Mouse (Mus musculus) midbrain, embryonic 13.5 days (tissue): ENCODE data around the gene Rpl41. TPM values are rescaled to one million over a fixed set of nuclear protein-coding genes. Genes with fewer than 3 reads are reported as not detected.

Experiments used
- ATAC-seq: fragments of 200-750 bp; cut with Nextera tagmentation; 2 replicates; pipeline ENCODE4 v1.8.0; 2017; ENCODE audit warnings: mild to moderate bottlenecking, moderate TSS enrichment, moderate library complexity
- H3K27ac ChIP-seq: fragments of 300-500 bp; sonication (generic); 2 replicates; pipeline ENCODE4 v1.5.1; 2015; ENCODE audit warnings: inconsistent platforms, mild to moderate bottlenecking, moderate library complexity
- H3K27me3 ChIP-seq: fragments of 300-500 bp; sonication (generic); 2 replicates; pipeline ENCODE4 v1.6.1; 2015; ENCODE audit warnings: mild to moderate bottlenecking, inconsistent platforms
- H3K36me3 ChIP-seq: fragments of 300-500 bp; sonication (generic); 2 replicates; pipeline ENCODE4 v1.6.1; 2015; ENCODE audit warnings: mild to moderate bottlenecking, inconsistent platforms
- H3K4me1 ChIP-seq: fragments of 300-500 bp; sonication (generic); replicated peaks from 2 replicates; pipeline ENCODE4 v1.6.1; 2015; ENCODE audit warnings: inconsistent platforms
- H3K4me2 ChIP-seq: fragments of 300-500 bp; sonication (generic); replicated peaks from 2 replicates; pipeline ENCODE4 v1.6.1; 2015; ENCODE audit warnings: moderate library complexity, mild to moderate bottlenecking, inconsistent platforms
- H3K4me3 ChIP-seq: fragments of 300-500 bp; sonication (generic); replicated peaks from 2 replicates; pipeline ENCODE4 v1.5.1; 2015; ENCODE audit warnings: mild to moderate bottlenecking, inconsistent platforms
- H3K9ac ChIP-seq: fragments of 300-500 bp; sonication (generic); replicated peaks from 2 replicates; pipeline ENCODE4 v1.6.1; 2015; ENCODE audit warnings: mild to moderate bottlenecking, inconsistent platforms
- H3K9me3 ChIP-seq: fragments of 300-500 bp; sonication (generic); 2 replicates; pipeline ENCODE4 v1.6.1; 2016; ENCODE audit warnings: mild to moderate bottlenecking, inconsistent platforms
- WGBS: fragments of 180-500 bp; shearing (Covaris S2); methylation state at CpG from one replicate; pipeline ENCODE4 v1.1.7; 2015; 5-methylcytosine and 5-hydroxymethylcytosine counted together
- polyA plus RNA-seq: library from polyadenylated mRNA; unstranded; fragments of >200 nt; fragmentation: Nextera tagmentation; extraction: Ambion mirVana; gene quantifications from 2 replicates; pipeline ENCODE4 v1.2.1, GENCODE M21; 2015

Rpl41 gene
- 2,545 and 2,595 TPM in 2 replicates for polyA plus RNA-seq

DNA sequence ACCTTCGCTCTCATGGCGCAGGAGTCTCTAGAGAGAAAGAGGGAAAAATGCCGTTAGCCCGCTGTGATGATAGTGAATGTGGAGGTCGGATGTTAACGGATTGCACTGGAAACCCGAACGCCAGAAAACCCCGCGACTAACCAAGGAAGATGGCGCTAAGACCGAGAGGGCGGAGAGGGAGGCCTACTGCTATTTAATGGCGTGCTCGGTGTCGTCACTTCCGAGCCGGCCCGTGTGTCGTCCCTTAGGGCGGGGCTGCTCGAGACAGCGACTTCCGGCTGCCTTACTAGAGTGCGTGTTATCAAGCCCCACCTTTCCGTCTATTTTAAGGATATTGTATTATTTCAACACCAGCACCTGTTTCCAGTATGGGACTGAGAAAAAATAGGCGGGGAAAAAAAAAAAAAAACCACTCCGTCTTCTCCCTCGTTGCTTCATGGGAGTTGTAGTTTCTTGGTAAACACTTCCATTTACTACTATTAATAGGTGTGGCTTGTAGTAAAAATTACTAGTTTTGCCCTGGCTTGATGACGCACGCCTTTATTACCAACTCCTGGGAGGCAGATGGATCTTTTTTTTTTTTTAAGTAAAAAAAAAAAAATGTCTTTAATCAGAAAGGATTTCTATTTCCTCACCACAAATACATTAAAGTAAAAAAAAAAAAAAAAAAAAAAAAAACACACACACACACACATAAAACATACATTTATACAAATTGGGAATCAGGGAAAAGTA, at the start of gene Rpl41:
Gene Rpl41, minus strand, starts transcription at position 359 of the 735 bp plus-strand sequence.
- no peaks in the 10 kb centered on the region for H3K27me3 ChIP-seq
- peaks cover 16% of the 10 kb centered on the region for H3K4me1 ChIP-seq
- peak within 1 kb of the TSS; percentile 85 for H3K4me3 ChIP-seq
- peaks cover 17% of the 10 kb centered on the region for H3K36me3 ChIP-seq
- H3K4me2 ChIP-seq = peak within 1 kb of the TSS; percentile 78
- H3K27ac ChIP-seq = peak within 1 kb of the TSS; percentile 96
- ATAC-seq = peak; percentile 92
- under 1% methylated on average over 31 of the region's 31 CpGs for WGBS
- peak within 1 kb of the TSS; percentile 95 for H3K9ac ChIP-seq
- no peaks in the 10 kb centered on the region for H3K9me3 ChIP-seq

DNA sequence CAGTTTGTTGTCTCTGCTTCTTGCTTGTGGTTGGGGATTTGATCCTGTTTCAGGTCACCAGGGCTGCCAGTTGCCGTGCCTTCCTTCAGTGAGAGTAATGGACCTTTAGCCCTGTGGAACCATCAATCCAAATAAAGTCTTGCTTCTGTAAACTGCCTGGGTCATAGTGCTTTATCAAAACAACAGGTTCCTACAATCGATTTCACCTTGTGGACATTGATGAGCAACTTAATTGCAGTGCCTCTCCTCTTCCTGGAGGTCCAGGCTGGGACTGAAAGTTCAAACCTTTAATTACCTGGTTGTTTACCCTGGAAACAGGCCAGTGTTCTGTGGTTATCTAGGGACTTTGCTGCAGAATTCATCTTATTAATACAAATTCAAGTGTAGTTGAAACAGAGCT, 49.4 kb upstream of the Rpl41 start:
- no peak overlapping the region for H3K4me2 ChIP-seq
- no peak overlapping the region for H3K4me3 ChIP-seq
- no peak overlapping the region for H3K9ac ChIP-seq
- no peaks in the 10 kb centered on the region for H3K36me3 ChIP-seq
- H3K9me3 ChIP-seq = no peaks in the 10 kb centered on the region
- H3K27me3 ChIP-seq = 0 out of 2 replicates have a peak, but pooled peaks cover 5% of the 10 kb centered on the region
- WGBS = 80% methylated on average over 2 of the region's 2 CpGs
- ATAC-seq = no peak
- H3K4me1 ChIP-seq = no peaks in the 10 kb centered on the region
- no peak overlapping the region for H3K27ac ChIP-seq

DNA sequence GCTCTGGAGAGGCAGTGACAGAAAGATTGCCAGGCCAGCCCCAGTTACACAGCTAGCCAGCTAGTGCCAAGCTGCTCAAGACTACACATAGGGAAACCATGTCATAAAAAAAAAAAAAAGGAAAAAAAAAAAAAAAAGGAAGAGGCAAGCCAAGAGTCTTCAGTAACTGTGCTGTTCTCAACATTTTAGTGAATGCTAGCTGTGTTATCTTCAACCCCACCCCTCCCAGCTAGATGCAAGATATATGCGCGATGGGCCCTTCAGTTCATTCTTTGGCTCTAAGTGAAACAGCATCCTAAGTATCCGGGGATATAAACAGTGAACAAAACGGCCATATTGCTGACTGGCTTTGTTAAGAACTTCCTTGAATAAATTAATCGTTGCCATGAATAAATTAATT, 43.7 kb upstream of the Rpl41 start:
- no peaks in the 10 kb centered on the region for H3K9me3 ChIP-seq
- 68% methylated on average over 5 of the region's 5 CpGs for WGBS
- peaks cover 33% of the 10 kb centered on the region for H3K27me3 ChIP-seq
- ATAC-seq = no peak
- no peaks in the 10 kb centered on the region for H3K36me3 ChIP-seq
- no peak overlapping the region for H3K4me3 ChIP-seq
- no peak overlapping the region for H3K27ac ChIP-seq
- no peak overlapping the region for H3K4me2 ChIP-seq
- H3K4me1 ChIP-seq = peaks cover 18% of the 10 kb centered on the region
- H3K9ac ChIP-seq = no peak overlapping the region

DNA sequence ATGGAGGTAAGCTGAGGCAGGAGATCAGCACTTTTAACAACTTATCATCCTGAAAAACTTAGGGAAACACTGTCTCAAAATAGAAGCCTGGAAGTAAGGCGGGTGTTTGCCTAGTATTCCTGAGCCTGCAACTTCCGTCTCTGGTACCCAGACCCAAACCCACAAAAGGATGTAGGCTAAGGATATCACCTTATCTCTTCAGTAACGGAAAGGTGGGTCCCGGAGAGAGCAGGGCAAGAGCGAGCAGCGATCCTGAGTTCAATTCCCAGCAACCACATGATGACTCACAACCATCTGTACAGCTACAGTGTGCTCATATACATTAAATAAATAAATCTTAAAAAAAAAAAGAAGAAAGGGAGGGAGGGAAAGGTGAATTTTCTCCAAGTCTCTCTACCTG, 42.3 kb upstream of the Rpl41 start:
- H3K4me3 ChIP-seq = no peak overlapping the region
- peaks cover 46% of the 10 kb centered on the region for H3K27me3 ChIP-seq
- WGBS = 91% methylated on average over 6 of the region's 6 CpGs
- H3K9ac ChIP-seq = no peak overlapping the region
- no peak for ATAC-seq
- H3K4me2 ChIP-seq = no peak overlapping the region
- peaks cover 18% of the 10 kb centered on the region for H3K4me1 ChIP-seq
- H3K9me3 ChIP-seq = no peaks in the 10 kb centered on the region
- H3K27ac ChIP-seq = no peak overlapping the region
- H3K36me3 ChIP-seq = no peaks in the 10 kb centered on the region

DNA sequence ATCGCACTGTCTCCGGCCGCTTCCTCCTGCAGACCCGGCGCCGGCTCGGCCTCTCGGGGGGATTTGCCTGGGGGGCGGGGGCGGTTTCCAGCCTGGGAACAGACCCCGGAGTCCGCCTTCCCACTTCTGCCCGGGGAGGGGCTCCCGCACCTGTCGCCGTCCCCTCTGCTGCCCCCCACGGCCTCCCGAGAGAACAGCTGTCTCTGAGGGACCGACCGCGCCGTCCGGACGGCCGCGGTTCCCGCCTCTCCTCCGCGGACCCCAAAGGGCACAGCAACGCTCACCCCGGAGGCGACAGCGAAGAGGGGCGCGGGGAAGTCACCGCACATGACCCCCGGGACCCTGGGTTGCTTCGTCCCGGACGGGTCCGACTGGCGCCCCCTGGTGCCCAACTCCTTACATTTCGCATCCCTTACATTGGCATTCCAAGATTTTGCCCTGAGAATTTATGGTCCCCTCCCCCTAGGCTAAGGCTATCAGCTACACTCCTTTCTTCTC, 41.1 kb upstream of the Rpl41 start:
- peak overlapping the region; percentile 62 for H3K9ac ChIP-seq
- ATAC-seq = peak; percentile 73
- H3K4me3 ChIP-seq = peak overlapping the region; percentile 62
- no peaks in the 10 kb centered on the region for H3K9me3 ChIP-seq
- H3K27ac ChIP-seq = no peak overlapping the region
- 0% methylated on average over 43 of the region's 43 CpGs for WGBS
- no peaks in the 10 kb centered on the region for H3K36me3 ChIP-seq
- peaks cover 56% of the 10 kb centered on the region for H3K27me3 ChIP-seq
- peaks cover 18% of the 10 kb centered on the region for H3K4me1 ChIP-seq
- H3K4me2 ChIP-seq = peak overlapping the region; percentile 93

DNA sequence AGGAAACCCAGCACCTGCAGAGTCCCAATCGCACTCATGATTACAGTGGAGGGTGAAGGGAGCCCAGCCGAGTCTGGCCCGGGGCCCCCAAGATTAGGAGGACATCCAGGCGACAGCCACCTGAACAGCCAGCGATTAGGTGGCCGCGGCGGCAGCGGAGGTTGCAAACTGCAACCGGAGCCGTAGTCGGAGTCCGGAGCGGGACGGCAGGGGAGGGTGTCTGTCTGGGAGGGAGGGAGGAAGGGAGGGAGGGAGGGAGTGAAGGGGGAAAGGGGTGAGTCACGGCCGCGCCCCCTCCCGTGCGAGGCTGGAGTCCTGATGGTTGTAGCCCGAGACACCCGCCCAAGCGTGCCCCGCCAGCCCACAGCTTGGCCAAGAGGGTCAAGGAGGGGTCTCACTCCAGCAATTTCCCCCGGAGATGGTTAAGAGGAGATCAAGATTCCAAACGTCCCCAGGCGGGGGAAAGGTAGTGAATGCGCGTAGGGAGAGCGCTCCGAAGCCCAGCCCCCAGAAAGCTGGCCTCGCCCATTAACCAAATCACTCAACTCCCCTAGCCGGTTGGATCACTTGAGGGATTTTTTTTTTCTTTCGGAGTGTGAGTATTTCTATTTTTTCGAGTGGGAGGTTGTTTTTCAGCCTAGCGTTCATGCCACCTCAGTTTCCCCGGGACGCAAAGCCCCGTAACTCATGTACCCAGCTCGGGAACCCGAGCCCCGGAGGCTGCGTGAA, 40.5 kb upstream of the Rpl41 start, which contains the start of gene Erbb3:
Gene Erbb3, minus strand, starts transcription at position 189 of the 729 bp plus-strand sequence.
- Histone ChIP-seq H3K4me3 (peak within 1 kb of the TSS; percentile 62), H3K27ac (no peak within 1 kb of the TSS), H3K9me3 (no peaks in the 10 kb centered on the region), H3K27me3 (peaks cover 62% of the 10 kb centered on the region), H3K9ac (peak within 1 kb of the TSS; percentile 62), H3K4me2 (peak within 1 kb of the TSS; percentile 93), H3K4me1 (peaks cover 18% of the 10 kb centered on the region), H3K36me3 (no peaks in the 10 kb centered on the region)
- under 1% methylated on average over 43 of the region's 43 CpGs for WGBS
- ATAC-seq = peak; percentile 43

DNA sequence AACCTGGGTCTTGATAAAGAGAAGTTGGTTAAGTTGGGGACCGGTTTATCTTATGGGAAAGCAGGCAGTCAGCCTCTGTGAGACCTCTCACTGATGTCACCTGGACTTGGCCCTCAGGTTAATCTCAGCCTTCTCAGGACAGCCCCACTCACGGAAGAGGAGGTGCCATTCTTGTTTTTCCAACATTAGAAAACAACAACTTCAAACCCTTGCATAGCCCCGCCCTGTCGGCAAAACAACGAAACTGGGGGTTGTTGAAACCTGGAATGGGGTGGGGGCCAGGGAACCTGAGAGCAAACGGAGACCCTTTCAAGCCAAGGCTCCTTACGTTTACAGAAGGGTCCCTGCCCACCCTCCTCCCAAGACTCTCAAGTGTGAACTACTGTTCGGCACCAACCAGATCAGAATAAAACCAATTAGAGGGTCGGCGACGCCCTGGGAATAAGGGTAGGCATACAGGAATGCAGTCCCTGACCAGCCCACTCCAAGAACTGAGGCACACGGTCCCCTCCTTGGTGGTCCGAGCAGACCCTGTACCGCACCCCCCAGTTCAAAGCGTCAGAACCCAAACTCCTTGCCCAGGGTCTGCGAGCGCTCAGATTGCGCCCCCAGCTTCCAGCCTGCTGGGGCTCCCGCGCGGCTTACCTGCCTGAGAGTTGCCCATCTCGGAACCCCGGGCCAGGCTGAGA, 39.8 kb upstream of the Rpl41 start:
- Histone ChIP-seq H3K9me3 (no peaks in the 10 kb centered on the region), H3K27me3 (peaks cover 69% of the 10 kb centered on the region), H3K4me3 (peak overlapping the region; percentile 62), H3K4me2 (peak overlapping the region; percentile 93), H3K27ac (no peak overlapping the region), H3K36me3 (no peaks in the 10 kb centered on the region), H3K4me1 (peaks cover 18% of the 10 kb centered on the region), H3K9ac (peak overlapping the region; percentile 62; the same call in 1 of the 2 replicates)
- peak; percentile 59; the same call in 1 of the 2 replicates for ATAC-seq
- 2% methylated on average over 23 of the region's 23 CpGs for WGBS

DNA sequence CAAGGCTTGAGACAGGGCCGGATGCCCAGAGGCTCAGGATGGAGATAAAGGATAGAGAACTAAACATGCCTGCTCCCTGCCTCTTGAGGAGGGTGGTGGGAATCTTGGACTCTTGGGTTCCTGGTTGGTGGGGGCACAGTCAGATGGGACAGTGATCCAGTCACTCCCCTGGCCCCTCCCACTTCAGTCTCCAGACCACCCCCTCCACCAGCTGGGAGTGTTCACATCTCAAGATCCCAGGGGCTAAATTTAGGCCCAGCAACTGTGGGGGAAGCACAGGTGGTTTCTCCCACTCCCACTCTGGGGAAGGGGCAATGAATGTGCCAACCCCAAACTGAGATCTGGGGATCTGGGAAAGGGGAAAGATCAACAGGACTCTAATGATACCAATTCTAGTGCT, 39.0 kb upstream of the Rpl41 start:
- H3K4me1 ChIP-seq = peaks cover 18% of the 10 kb centered on the region
- no peak overlapping the region for H3K4me2 ChIP-seq
- no peaks in the 10 kb centered on the region for H3K36me3 ChIP-seq
- no peak for ATAC-seq
- no peak overlapping the region for H3K27ac ChIP-seq
- H3K9me3 ChIP-seq = no peaks in the 10 kb centered on the region
- 38% methylated on average over 1 of the region's 1 CpGs for WGBS
- H3K27me3 ChIP-seq = peaks cover 74% of the 10 kb centered on the region
- no peak overlapping the region for H3K9ac ChIP-seq
- no peak overlapping the region for H3K4me3 ChIP-seq

DNA sequence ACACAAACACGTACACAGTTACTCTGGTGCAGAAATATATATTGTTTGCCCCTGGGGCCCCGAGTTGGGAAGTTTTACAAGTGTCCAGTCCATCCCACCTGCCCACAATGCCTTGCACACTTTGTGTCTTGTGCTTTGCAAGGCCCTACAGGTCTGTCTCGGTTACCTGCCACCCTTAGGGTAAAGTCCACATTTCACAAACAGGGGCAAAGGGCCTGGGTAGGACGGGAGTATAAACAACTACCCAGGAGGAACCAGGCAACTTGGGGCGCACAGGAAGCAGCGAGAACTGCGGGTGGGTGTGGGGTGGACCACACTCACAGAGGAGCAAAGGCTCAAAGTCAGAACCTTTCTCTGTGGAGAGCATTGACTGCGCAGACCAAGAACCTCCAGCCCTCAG, 38.6 kb upstream of the Rpl41 start:
- Histone ChIP-seq H3K27ac (no peak overlapping the region), H3K9ac (no peak overlapping the region), H3K4me2 (no peak overlapping the region), H3K9me3 (no peaks in the 10 kb centered on the region), H3K36me3 (no peaks in the 10 kb centered on the region), H3K4me3 (no peak overlapping the region), H3K27me3 (peaks cover 74% of the 10 kb centered on the region), H3K4me1 (peaks cover 18% of the 10 kb centered on the region)
- ATAC-seq = no peak
- 61% methylated on average over 8 of the region's 8 CpGs for WGBS

DNA sequence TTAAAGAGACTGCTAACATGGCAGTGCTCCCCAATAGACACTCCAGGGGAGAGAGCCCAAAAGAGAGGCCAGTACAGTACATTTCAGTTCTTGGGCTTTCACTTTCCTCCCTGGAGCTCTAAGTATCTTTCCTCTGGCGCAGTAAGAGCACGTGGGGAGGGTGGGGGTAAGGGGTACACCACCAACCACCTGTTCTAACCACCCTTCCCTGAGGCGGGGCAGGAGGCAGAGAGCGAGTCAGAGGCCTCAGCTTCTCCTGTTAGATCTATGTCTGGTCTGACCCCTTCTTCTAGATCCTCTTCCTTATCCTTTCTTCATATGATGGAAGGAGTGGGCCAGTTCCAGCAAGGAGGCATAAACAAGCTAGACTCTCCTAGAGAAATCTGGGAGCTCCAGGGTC, 38.0 kb upstream of the Rpl41 start:
- WGBS = 47% methylated on average over 4 of the region's 4 CpGs
- peaks cover 18% of the 10 kb centered on the region for H3K4me1 ChIP-seq
- no peaks in the 10 kb centered on the region for H3K36me3 ChIP-seq
- H3K4me3 ChIP-seq = no peak overlapping the region
- no peaks in the 10 kb centered on the region for H3K9me3 ChIP-seq
- H3K27ac ChIP-seq = no peak overlapping the region
- peaks cover 69% of the 10 kb centered on the region for H3K27me3 ChIP-seq
- no peak overlapping the region for H3K4me2 ChIP-seq
- ATAC-seq = no peak
- H3K9ac ChIP-seq = no peak overlapping the region

DNA sequence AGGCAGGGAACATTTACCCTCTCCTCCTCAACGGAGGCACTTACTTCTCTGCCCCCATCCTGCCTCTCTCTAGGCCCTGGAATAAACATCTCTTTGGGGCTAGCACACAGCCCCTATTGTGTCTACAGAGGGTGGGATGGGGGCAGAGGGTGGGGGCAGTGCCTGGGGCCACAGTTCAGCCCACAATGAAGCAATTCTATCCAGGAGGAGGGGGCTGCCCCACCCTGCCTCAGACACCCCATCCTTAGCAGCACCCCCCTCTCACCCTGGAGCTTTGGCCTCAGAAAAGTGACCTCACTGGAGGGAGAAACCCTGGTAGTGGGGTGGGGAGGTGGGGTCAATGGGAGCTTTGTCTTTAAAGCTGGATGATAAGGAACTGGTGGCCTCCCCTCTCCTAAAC, 37.4 kb upstream of the Rpl41 start:
- H3K36me3 ChIP-seq = no peaks in the 10 kb centered on the region
- no peaks in the 10 kb centered on the region for H3K9me3 ChIP-seq
- WGBS = 4% methylated on average over 1 of the region's 1 CpGs
- no peak overlapping the region for H3K9ac ChIP-seq
- H3K4me3 ChIP-seq = no peak overlapping the region
- peaks cover 65% of the 10 kb centered on the region for H3K27me3 ChIP-seq
- no peak overlapping the region for H3K27ac ChIP-seq
- peaks cover 18% of the 10 kb centered on the region for H3K4me1 ChIP-seq
- no peak overlapping the region for H3K4me2 ChIP-seq
- no peak for ATAC-seq

DNA sequence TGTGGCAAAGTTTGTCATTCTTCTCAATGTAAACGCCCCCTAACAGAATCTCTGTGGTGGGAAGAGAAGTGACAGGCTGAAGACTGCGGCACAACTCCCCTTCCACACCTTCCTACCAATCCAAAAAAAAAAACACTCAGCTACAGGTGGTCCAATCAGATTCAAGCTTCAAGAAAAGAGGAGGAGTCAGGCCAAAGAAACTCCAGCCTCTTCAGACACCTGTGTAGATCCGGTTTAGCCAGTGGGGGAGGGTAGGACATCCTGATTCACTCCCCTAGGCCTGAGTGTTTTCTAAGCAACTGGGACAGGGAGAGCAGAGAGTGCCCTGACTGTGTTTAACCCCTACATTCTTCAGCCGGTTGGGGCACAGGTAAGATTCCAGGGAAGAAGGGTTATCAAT, 35.3 kb upstream of the Rpl41 start:
- Histone ChIP-seq H3K4me1 (peaks cover 5% of the 10 kb centered on the region), H3K36me3 (no peaks in the 10 kb centered on the region), H3K9me3 (no peaks in the 10 kb centered on the region), H3K27ac (no peak overlapping the region), H3K4me2 (no peak overlapping the region), H3K9ac (no peak overlapping the region), H3K4me3 (no peak overlapping the region), H3K27me3 (peaks cover 57% of the 10 kb centered on the region)
- 17% methylated on average over 4 of the region's 4 CpGs for WGBS
- ATAC-seq = no peak
